Comparison of ENCODE assay signal across 8 mouse cellular contexts in the genomic region with DNA sequence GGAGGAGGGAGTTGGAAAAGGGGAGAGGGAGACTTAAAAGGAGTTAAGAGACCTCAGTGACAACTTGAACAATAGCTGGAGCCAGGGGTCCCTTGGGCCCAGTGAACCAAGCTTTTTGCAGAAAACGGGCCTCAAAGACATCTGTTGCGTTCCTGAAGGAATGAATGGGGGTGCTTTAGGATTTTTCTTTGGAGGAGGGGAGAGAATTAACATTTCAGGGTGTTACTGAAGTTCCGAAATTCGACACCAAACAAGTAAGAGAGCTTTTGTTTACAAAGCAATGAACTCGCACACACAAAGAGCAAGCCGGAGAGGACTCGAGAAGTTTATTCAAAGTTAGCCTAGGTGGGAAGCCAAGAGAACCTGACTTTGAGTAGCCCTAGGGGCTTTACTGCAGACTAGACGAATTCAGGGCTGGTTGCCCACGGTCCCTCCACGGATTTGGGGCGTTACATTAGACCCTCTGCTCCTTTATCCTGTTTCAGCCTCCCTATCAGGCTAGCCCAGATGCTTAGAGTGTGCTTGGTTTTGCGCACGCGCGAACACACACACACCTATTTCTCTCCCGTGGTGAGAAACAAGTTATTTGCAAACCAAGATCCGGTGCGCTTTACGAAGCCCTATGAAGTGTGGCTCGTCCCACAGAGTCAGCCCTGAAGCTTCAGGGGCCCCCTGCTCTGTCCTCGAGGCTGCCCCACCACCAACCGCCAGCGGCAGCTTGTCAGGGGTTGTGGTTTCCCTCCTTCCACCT. TPM values are rescaled to one million over a fixed set of nuclear protein-coding genes. Genes with fewer than 3 reads are reported as not detected.
DNase-seq lines count a peak whose midpoint lies in the region; ATAC-seq lines count a peak whose summit lies in the region.

No protein-coding gene starts in this region.

- peak; percentile 54 for DNase-seq in adrenal gland, postnatal 14 days
- DNase-seq in adrenal gland, postnatal 25 days = no peak
- DNase-seq in hindbrain, embryonic 10.5 days (ENCODE audit: low spot score) = peak; percentile 68
- DNase-seq in liver = peak; percentile 86
- DNase-seq in neural tube, embryonic 11.5 days (ENCODE audit: low spot score) = peak; percentile 69
- no peak for DNase-seq in MN1 (ENCODE audit: low spot score)
- DNase-seq in ovary, postnatal 14 days (ENCODE audit: low spot score) = no peak

- H3K27ac ChIP-seq in hindbrain, embryonic 10.5 days = peak overlapping the region; percentile 98
- peak overlapping the region; percentile 89 for H3K27ac ChIP-seq in neural tube, embryonic 11.5 days (ENCODE audit: low read depth, low read length)

- no peaks in the 10 kb centered on the region for H3K27me3 ChIP-seq in hindbrain, embryonic 10.5 days (ENCODE audit: insufficient read depth, poor library complexity, severe bottlenecking)
- H3K27me3 ChIP-seq in neural tube, embryonic 11.5 days (ENCODE audit: control insufficient read depth, insufficient read depth, low read length) = no peaks in the 10 kb centered on the region

- peaks cover 64% of the 10 kb centered on the region for H3K4me1 ChIP-seq in hindbrain, embryonic 10.5 days (replicated peaks)
- H3K4me1 ChIP-seq in neural tube, embryonic 11.5 days (ENCODE audit: control insufficient read depth, insufficient read depth, low read length) = peaks cover 35% of the 10 kb centered on the region

- H3K36me3 ChIP-seq in hindbrain, embryonic 10.5 days = no peaks in the 10 kb centered on the region
- no peaks in the 10 kb centered on the region for H3K36me3 ChIP-seq in neural tube, embryonic 11.5 days (ENCODE audit: control insufficient read depth, insufficient read depth, low read length)

- peak overlapping the region; percentile 92 for H3K4me2 ChIP-seq in neural tube, embryonic 11.5 days (ENCODE audit: low read depth)

- peak; percentile 58 for ATAC-seq in common myeloid progenitor, adult 5-6 weeks (replicated peaks; ENCODE audit: low read depth, poor library complexity, severe bottlenecking)
- no peak for ATAC-seq in neural tube, embryonic 11.5 days (ENCODE audit: insufficient read depth, low FRiP score, low TSS enrichment)

- H3K4me3 ChIP-seq in hindbrain, embryonic 10.5 days = peak overlapping the region; percentile 89
- peak overlapping the region; percentile 86 for H3K4me3 ChIP-seq in neural tube, embryonic 11.5 days (ENCODE audit: low read depth, low read length)

- WGBS in hindbrain, embryonic 10.5 days = under 1% methylated on average over 23 of the region's 23 CpGs
- 1% methylated on average over 23 of the region's 23 CpGs for WGBS in neural tube, embryonic 11.5 days

- 0 out of 2 replicates have a peak, but pooled peaks cover 4% of the 10 kb centered on the region for H3K9me3 ChIP-seq in hindbrain, embryonic 10.5 days
- H3K9me3 ChIP-seq in neural tube, embryonic 11.5 days (ENCODE audit: control insufficient read depth, low read length) = 0 out of 2 replicates have a peak, but pooled peaks cover 3% of the 10 kb centered on the region

- H3K9ac ChIP-seq in neural tube, embryonic 11.5 days (ENCODE audit: low read length) = peak overlapping the region; percentile 94

RNA-seq across cellular contexts. Expression of a gene that starts 1.0 kb away (rescaled TPM):
- 26.5 and 32.9 TPM in 2 replicates for total RNA-seq in adrenal gland, postnatal 14 days (2021)
- 36.2 and 46.0 TPM in 2 replicates for total RNA-seq in adrenal gland, postnatal 25 days (2021)
- 19.2 and 39.1 TPM in 2 replicates for total RNA-seq in common myeloid progenitor, adult 5-6 weeks (2017)
- polyA plus RNA-seq in hindbrain, embryonic 10.5 days (2016; fragmentation: Nextera tagmentation; extraction: Ambion mirVana) = 24.2 TPM in 2 replicates
- 15.2 and 17.6 TPM in 2 replicates for polyA plus RNA-seq in neural tube, embryonic 11.5 days (2014; fragmentation: Nextera tagmentation; extraction: Ambion mirVana)

Comparison
In these comparisons a context has a peak if more than half of its experiments do, and no peak if none do; other contexts are left out.
1. DNase-seq: peak in adrenal gland, postnatal 14 days (single experiment), hindbrain, embryonic 10.5 days (single experiment), liver (single experiment) and neural tube, embryonic 11.5 days (single experiment); none in adrenal gland, postnatal 25 days (single experiment), MN1 (single experiment) and ovary, postnatal 14 days (single experiment).